Mouse (Mus musculus) embryonic fibroblast, embryonic 13.5 days (primary cell): ENCODE results near the gene Mylip.

ENCODE experiments used
- CTCF ChIP-seq: IDR thresholded peaks from 2 replicates; pipeline ENCODE4 v1.5.1; 2011; ENCODE audit warnings: mild to moderate bottlenecking, control low read depth, low read length, moderate library complexity, borderline replicate concordance; ENCODE audit not compliant: insufficient read depth
- POLR2A ChIP-seq: IDR thresholded peaks from 2 replicates; pipeline ENCODE4 v1.6.1; 2011; ENCODE audit warnings: low read depth, mild to moderate bottlenecking, control low read depth, low read length, moderate library complexity

DNA sequence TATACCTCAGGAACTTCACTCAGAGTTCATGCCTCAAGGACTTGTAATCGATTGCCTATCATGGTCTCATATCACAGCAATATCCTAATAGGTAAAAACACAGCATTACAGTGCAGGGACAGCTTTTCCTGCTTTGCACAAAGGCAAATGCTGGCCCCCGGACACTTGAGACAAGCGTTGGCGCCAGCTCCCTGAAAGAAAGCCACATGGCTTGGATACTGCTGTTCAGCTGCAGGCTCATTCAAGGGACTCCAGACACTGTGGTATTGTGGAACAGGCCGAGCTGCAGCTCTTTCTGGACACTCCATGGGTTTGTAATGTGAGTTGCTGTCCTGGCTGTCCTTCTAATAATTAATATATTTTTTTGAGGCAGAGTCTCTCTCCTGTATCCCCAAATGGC, 34.4 kb downstream of the Mylip start:
- TF ChIP-seq POLR2A (no peak), CTCF (no peak)
